Comparison of ENCODE assay signal across 8 mouse cellular contexts in the genomic region with DNA sequence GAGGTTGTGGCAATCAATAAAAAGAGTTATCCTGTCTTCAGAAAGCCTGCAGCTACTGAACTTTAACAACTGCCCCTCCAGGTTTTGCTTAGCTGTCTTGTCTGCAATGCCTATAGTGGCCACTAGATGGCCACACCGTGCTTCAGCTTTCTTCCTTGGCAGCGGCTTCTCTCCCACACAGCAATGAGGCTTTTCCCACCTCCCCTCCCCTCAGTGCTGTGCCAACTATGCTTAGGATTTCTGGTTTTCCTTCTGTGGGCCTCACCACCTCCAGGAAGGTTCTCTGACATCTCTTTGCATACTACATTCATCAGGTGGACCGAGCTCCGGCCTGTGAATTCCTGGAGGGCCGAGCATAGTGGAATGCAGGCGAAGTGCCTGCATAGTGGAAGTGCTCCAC. TPM values are rescaled to one million over a fixed set of nuclear protein-coding genes. Genes with fewer than 3 reads are reported as not detected.
DNase-seq lines count a peak whose midpoint lies in the region; ATAC-seq and TF ChIP-seq lines count a peak whose summit lies in the region.

No protein-coding gene starts in this region.

- no peak overlapping the region for H3K4me2 ChIP-seq in hindbrain, postnatal 0 days (ENCODE audit: low read depth, low read length)

- H3K9me3 ChIP-seq in hindbrain, postnatal 0 days (ENCODE audit: low read length), result no peaks in the 10 kb centered on the region

- DNase-seq in ovary, postnatal 14 days (ENCODE audit: low spot score), result peak; percentile 48
- no peak for DNase-seq in ovary, adult 18-20 months (ENCODE audit: low spot score)
- DNase-seq in cerebellum, adult 18-20 months, result peak; percentile 54 to 65
- DNase-seq in forelimb bud, embryonic 11.5 days (ENCODE audit: low read depth, low spot score), result peak; percentile 79
- peak; percentile 89 for DNase-seq in hindbrain, postnatal 0 days (ENCODE audit: low spot score)
- peak; percentile 74 to 78 for DNase-seq in left cerebral cortex, adult 18-20 months (ENCODE audit: low spot score in 2 of 2)
- peak; percentile 83 for DNase-seq in mesoderm, embryonic 11.5 days (ENCODE audit: low read depth, low spot score)

- no peaks in the 10 kb centered on the region for H3K4me1 ChIP-seq in hindbrain, postnatal 0 days (ENCODE audit: insufficient read depth, low read length)
- H3K4me1 ChIP-seq in small intestine, adult 2 months (ENCODE audit: control insufficient read depth, insufficient read depth, insufficient read length, low read length), result peaks cover under 1% of the 10 kb centered on the region; the same call in 1 of the 2 replicates

- H3K9ac ChIP-seq in hindbrain, postnatal 0 days (replicated peaks; ENCODE audit: low read length), result no peak overlapping the region

- peak; percentile 78 for ATAC-seq in hindbrain, postnatal 0 days

- 34% methylated on average over 6 of the region's 6 CpGs for WGBS in hindbrain, postnatal 0 days
- WGBS in small intestine, adult 2 months, result 42% methylated on average over 6 of the region's 6 CpGs

- peak; percentile 98 for TF ChIP-seq CTCF in hindbrain, postnatal 0 days (IDR thresholded peaks at IDR 0.05; ENCODE audit: low read depth)
- TF ChIP-seq CTCF in small intestine, adult 2 months (IDR thresholded peaks at IDR 0.05; ENCODE audit: extremely low read depth, insufficient read length, insufficient replicate concordance, low read depth, low read length), result peak; percentile 87; the same call in 1 of the 2 replicates

- H3K27me3 ChIP-seq in hindbrain, postnatal 0 days (ENCODE audit: insufficient read depth, low read length), result peaks cover 4% of the 10 kb centered on the region; the same call in 1 of the 2 replicates
- no peaks in the 10 kb centered on the region for H3K27me3 ChIP-seq in small intestine, adult 2 months (ENCODE audit: control insufficient read depth, insufficient read depth, low read length)

- no peak overlapping the region for H3K4me3 ChIP-seq in hindbrain, postnatal 0 days (ENCODE audit: low read length)
- H3K4me3 ChIP-seq in small intestine, adult 2 months (ENCODE audit: low read depth, low read length), result no peak overlapping the region

- H3K27ac ChIP-seq in hindbrain, postnatal 0 days, result no peak overlapping the region
- no peak overlapping the region for H3K27ac ChIP-seq in small intestine, adult 2 months (ENCODE audit: insufficient read depth, low read depth, low read length)

- H3K36me3 ChIP-seq in hindbrain, postnatal 0 days (ENCODE audit: insufficient read depth, low read length), result no peaks in the 10 kb centered on the region
- H3K36me3 ChIP-seq in small intestine, adult 2 months (ENCODE audit: control insufficient read depth, insufficient read depth, low read length), result no peaks in the 10 kb centered on the region

- no peak for TF ChIP-seq POLR2A in small intestine, adult 2 months (IDR thresholded peaks at IDR 0.05; ENCODE audit: low read depth, low read length)

RNA-seq across cellular contexts. Expression of a gene that starts 13.2 kb away (rescaled TPM):
- total RNA-seq in hindbrain, postnatal 0 days (2014; rRNA removed), result 0.58 and 5.2 TPM in 2 replicates
- polyA plus RNA-seq in hindbrain, postnatal 0 days (2015; fragmentation: Nextera tagmentation; extraction: Ambion mirVana), result 4.2 and 4.9 TPM in 2 replicates
- under 1 TPM; 0.42 to 0.93 TPM for total RNA-seq in left cerebral cortex, adult 18-20 months (2021)
- polyA plus RNA-seq in small intestine, adult 2 months (2012; rRNA removed), result 8.4 and 10.7 TPM in 2 replicates

RNA-seq across cellular contexts. Expression of a gene that starts 32.4 kb away (rescaled TPM):
- total RNA-seq in hindbrain, postnatal 0 days (2014; rRNA removed), result 20.7 and 25.9 TPM in 2 replicates
- 9.4 and 9.7 TPM in 2 replicates for polyA plus RNA-seq in hindbrain, postnatal 0 days (2015; fragmentation: Nextera tagmentation; extraction: Ambion mirVana)
- total RNA-seq in left cerebral cortex, adult 18-20 months (2021), result 10 to 100 TPM; 16.8 to 17.1 TPM
- polyA plus RNA-seq in small intestine, adult 2 months (2012; rRNA removed), result not detected in 2 replicates

RNA-seq across cellular contexts. Expression of a gene that starts 45.5 kb away (rescaled TPM):
- total RNA-seq in hindbrain, postnatal 0 days (2014; rRNA removed), result 18.1 and 19.4 TPM in 2 replicates
- 1.1 and 1.6 TPM in 2 replicates for polyA plus RNA-seq in hindbrain, postnatal 0 days (2015; fragmentation: Nextera tagmentation; extraction: Ambion mirVana)
- 1 to 10 TPM; 1.3 to 1.4 TPM for total RNA-seq in left cerebral cortex, adult 18-20 months (2021)
- polyA plus RNA-seq in small intestine, adult 2 months (2012; rRNA removed), result 0.71 and 1.8 TPM in 2 replicates
